Mouse (Mus musculus): ENCODE measurements around the gene Slc17a7. TPM values are rescaled to one million over a fixed set of nuclear protein-coding genes. Genes with fewer than 3 reads are reported as not detected.
A peak's percentile ranks its signal among the peaks of the same experiment; 100 is the strongest.

Gene Slc17a7
- total and polyA plus RNA-seq, 3 experiments = 0.08 to 0.11 TPM; not detected in 1

GRCm38 (mm10) chr7:45131850-45132249 is 31.9 kb upstream of the Slc17a7 start:
- ATAC-seq (ENCODE audit: extremely low read depth, insufficient number of reproducible peaks, low FRiP score, poor library complexity, severe bottlenecking) (no peak), DNase-seq (ENCODE audit: low spot score) (no peak)
- Histone ChIP-seq H3K36me3 (replicated peaks) (peaks cover 55% of the 10 kb centered on the region), H3K27me3 (ENCODE audit: insufficient read depth, low read length) (no peaks in the 10 kb centered on the region), H3K4me1 (ENCODE audit: insufficient read depth, low read depth, low read length) (peaks cover 72% of the 10 kb centered on the region), H3K9me3 (replicated peaks) (peaks cover 3% of the 10 kb centered on the region; the same call in 1 of the 2 replicates), H3K4me3 (ENCODE audit: low read depth, low read length) (no peak overlapping the region; the same call in 1 of the 2 replicates)
- TF ChIP-seq TAL1 (conservative IDR thresholded peaks at IDR 0.05; ENCODE audit: low read depth, low read length) = no peak
- no peak for TF ChIP-seq GATA2 (IDR thresholded peaks at IDR 0.05; ENCODE audit: borderline replicate concordance, low read depth, low read length)
- no peak for TF ChIP-seq GATA1 (IDR thresholded peaks at IDR 0.05; ENCODE audit: borderline replicate concordance, low read length)
- TF ChIP-seq POLR2AphosphoS5 (IDR thresholded peaks at IDR 0.05; ENCODE audit: insufficient replicate concordance, low read depth, low read length) = no peak
- TF ChIP-seq CTCF (IDR thresholded peaks at IDR 0.05; ENCODE audit: low read depth, low read length) = no peak

DNA sequence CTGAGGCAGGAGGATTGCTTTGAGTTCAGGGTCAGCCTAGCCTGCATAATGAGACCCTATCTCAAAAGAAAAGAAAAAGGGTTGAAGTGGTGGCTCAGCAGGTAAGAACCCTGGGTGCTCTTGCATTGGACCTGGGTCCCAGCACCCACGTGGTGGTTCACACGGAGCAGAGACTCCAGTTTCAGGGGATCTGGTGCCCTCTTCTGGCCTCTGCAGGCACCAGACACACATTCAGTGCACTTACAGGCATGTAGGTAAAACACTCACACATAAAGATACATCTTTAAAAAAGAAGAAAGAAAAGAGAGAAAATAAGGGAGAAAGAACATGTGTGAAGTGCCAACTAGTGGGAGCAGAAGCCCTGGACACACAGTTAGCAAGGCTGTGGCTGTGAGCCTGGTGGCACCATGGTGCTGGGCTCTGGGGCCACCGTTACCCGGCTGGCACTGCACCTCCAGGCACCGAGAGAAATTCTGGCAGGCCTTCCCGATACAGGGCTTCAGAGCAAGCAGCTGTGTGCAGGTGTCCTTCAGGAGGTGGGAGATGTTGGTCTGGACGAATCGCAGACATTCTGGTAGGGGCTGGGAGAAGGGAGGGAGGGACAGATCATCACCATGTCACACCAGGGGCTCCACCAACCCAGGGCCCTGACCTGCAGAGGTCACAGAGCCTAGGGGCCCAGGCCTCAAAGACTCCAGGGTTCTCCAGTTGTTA is 30.1 kb upstream of the Slc17a7 start:
- Histone ChIP-seq H3K27me3 (ENCODE audit: insufficient read depth, low read length) (no peaks in the 10 kb centered on the region), H3K36me3 (replicated peaks) (peaks cover 43% of the 10 kb centered on the region), H3K4me3 (ENCODE audit: low read depth, low read length) (peak overlapping the region; percentile 71; the same call in 1 of the 2 replicates), H3K4me1 (ENCODE audit: insufficient read depth, low read depth, low read length) (peaks cover 85% of the 10 kb centered on the region), H3K9me3 (replicated peaks) (peaks cover 3% of the 10 kb centered on the region; the same call in 1 of the 2 replicates)
- no peak for DNase-seq (ENCODE audit: low spot score)
- TF ChIP-seq POLR2AphosphoS5 (IDR thresholded peaks at IDR 0.05; ENCODE audit: insufficient replicate concordance, low read depth, low read length) (no peak), TAL1 (conservative IDR thresholded peaks at IDR 0.05; ENCODE audit: low read depth, low read length) (no peak), CTCF (IDR thresholded peaks at IDR 0.05; ENCODE audit: low read depth, low read length) (no peak), GATA2 (IDR thresholded peaks at IDR 0.05; ENCODE audit: borderline replicate concordance, low read depth, low read length) (no peak), GATA1 (IDR thresholded peaks at IDR 0.05; ENCODE audit: borderline replicate concordance, low read length) (no peak)
- ATAC-seq (ENCODE audit: extremely low read depth, insufficient number of reproducible peaks, low FRiP score, poor library complexity, severe bottlenecking) = no peak

DNA sequence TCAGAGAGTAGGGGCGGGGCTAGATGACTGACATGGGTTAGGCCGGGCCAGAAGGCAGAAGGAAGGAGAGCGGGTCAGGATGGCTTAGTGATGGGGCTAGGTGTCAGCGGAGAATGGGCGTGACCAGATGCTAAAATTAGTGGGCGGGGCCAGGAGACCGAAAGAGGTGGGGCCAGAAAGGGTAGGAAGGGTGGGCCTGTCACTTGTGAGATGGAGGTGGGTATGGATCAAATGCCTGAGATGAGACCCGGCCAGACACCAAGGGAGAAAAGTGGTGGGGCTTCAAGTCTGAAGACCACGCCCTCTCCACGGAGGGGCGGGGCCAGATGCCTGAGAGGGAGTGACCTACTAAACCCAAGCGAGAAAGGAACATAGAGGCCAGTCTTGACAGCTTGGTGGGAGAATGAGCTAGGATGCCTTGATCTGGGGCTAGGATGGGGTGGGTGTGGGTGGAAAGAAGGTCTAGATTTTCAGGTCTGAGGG is 29.2 kb upstream of the Slc17a7 start:
- DNase-seq (ENCODE audit: low spot score) = no peak
- Histone ChIP-seq H3K9me3 (replicated peaks) (peaks cover 3% of the 10 kb centered on the region; the same call in 1 of the 2 replicates), H3K4me1 (ENCODE audit: insufficient read depth, low read depth, low read length) (peaks cover 87% of the 10 kb centered on the region), H3K27me3 (ENCODE audit: insufficient read depth, low read length) (no peaks in the 10 kb centered on the region), H3K36me3 (replicated peaks) (peaks cover 45% of the 10 kb centered on the region), H3K4me3 (ENCODE audit: low read depth, low read length) (peak overlapping the region; percentile 71)
- TF ChIP-seq GATA1 (IDR thresholded peaks at IDR 0.05; ENCODE audit: borderline replicate concordance, low read length) (no peak), GATA2 (IDR thresholded peaks at IDR 0.05; ENCODE audit: borderline replicate concordance, low read depth, low read length) (no peak), TAL1 (conservative IDR thresholded peaks at IDR 0.05; ENCODE audit: low read depth, low read length) (no peak), POLR2AphosphoS5 (IDR thresholded peaks at IDR 0.05; ENCODE audit: insufficient replicate concordance, low read depth, low read length) (no peak), CTCF (IDR thresholded peaks at IDR 0.05; ENCODE audit: low read depth, low read length) (no peak)
- peak; percentile 37 for ATAC-seq (ENCODE audit: extremely low read depth, insufficient number of reproducible peaks, low FRiP score, poor library complexity, severe bottlenecking)

DNA sequence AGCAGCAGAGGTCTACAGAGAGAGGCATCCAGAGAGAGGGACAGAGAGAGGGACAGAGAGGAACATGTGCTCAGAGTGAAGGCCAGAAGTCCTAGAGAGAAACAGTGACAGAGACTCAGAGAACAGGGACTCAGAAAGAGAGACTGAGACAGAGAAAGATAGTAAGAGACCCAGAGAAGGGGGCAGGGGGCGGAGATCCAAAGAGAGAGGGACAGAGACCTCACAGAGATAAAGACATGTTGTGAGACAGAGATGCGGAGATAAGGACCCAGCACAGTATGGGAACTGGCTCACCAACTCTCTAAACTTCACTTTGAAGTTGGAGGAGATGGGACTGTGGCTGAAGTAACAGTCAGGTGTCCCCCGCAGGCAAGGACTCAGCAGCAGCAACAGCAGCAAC is 28.4 kb upstream of the Slc17a7 start:
- TF ChIP-seq GATA2 (IDR thresholded peaks at IDR 0.05; ENCODE audit: borderline replicate concordance, low read depth, low read length) (0 out of 2 replicates have a peak, but pooled peaks have one; percentile 88), CTCF (IDR thresholded peaks at IDR 0.05; ENCODE audit: low read depth, low read length) (no peak)
- Histone ChIP-seq H3K4me1 (ENCODE audit: insufficient read depth, low read depth, low read length) (peaks cover 87% of the 10 kb centered on the region), H3K27me3 (ENCODE audit: insufficient read depth, low read length) (no peaks in the 10 kb centered on the region), H3K4me3 (ENCODE audit: low read depth, low read length) (peak overlapping the region; percentile 71), H3K36me3 (replicated peaks) (peaks cover 48% of the 10 kb centered on the region), H3K9me3 (replicated peaks) (peaks cover 3% of the 10 kb centered on the region; the same call in 1 of the 2 replicates)
- DNase-seq (ENCODE audit: low spot score) (no peak), ATAC-seq (ENCODE audit: extremely low read depth, insufficient number of reproducible peaks, low FRiP score, poor library complexity, severe bottlenecking) (no peak)

GRCm38 (mm10) chr7:45135993-45136567 is 27.7 kb upstream of the Slc17a7 start, which contains the start of the genes Gm45713 and Flt3l:
Gm45713 (minus strand) TSS chr7:45136231.
Flt3l (minus strand) TSS chr7:45136432.
- Histone ChIP-seq H3K4me3 (ENCODE audit: low read depth, low read length) (peak within 1 kb of the TSS; percentile 71), H3K27me3 (ENCODE audit: insufficient read depth, low read length) (no peaks in the 10 kb centered on the region), H3K4me1 (ENCODE audit: insufficient read depth, low read depth, low read length) (peaks cover 86% of the 10 kb centered on the region), H3K9me3 (replicated peaks) (peaks cover 3% of the 10 kb centered on the region; the same call in 1 of the 2 replicates), H3K36me3 (replicated peaks) (peaks cover 48% of the 10 kb centered on the region)
- TF ChIP-seq GATA1 (IDR thresholded peaks at IDR 0.05; ENCODE audit: borderline replicate concordance, low read length) = no peak
- peak; percentile 89 for TF ChIP-seq CTCF (IDR thresholded peaks at IDR 0.05; ENCODE audit: low read depth, low read length)
- peak; percentile 86 for DNase-seq (ENCODE audit: low spot score)
- peak; percentile 24 for ATAC-seq (ENCODE audit: extremely low read depth, insufficient number of reproducible peaks, low FRiP score, poor library complexity, severe bottlenecking)

GRCm38 (mm10) chr7:45137171-45138006 is 26.4 kb upstream of the Slc17a7 start:
- DNase-seq (ENCODE audit: low spot score) = peak; percentile 83
- peaks cover 3% of the 10 kb centered on the region; the same call in 1 of the 2 replicates for H3K9me3 ChIP-seq (replicated peaks)

More at GRCm38 (mm10) chr7:45137171-45138006, 26.4 kb upstream of the Slc17a7 start:
- TF ChIP-seq CTCF (IDR thresholded peaks at IDR 0.05; ENCODE audit: low read depth, low read length) (no peak), GATA2 (IDR thresholded peaks at IDR 0.05; ENCODE audit: borderline replicate concordance, low read depth, low read length) (no peak), GATA1 (IDR thresholded peaks at IDR 0.05; ENCODE audit: borderline replicate concordance, low read length) (no peak), TAL1 (conservative IDR thresholded peaks at IDR 0.05; ENCODE audit: low read depth, low read length) (peak; percentile 93), POLR2AphosphoS5 (IDR thresholded peaks at IDR 0.05; ENCODE audit: insufficient replicate concordance, low read depth, low read length) (no peak)
- H3K27me3 ChIP-seq (ENCODE audit: insufficient read depth, low read length) = no peaks in the 10 kb centered on the region
- H3K4me3 ChIP-seq (ENCODE audit: low read depth, low read length) = peak overlapping the region; percentile 71; the same call in 1 of the 2 replicates
- peaks cover 87% of the 10 kb centered on the region for H3K4me1 ChIP-seq (ENCODE audit: insufficient read depth, low read depth, low read length)
- H3K36me3 ChIP-seq (replicated peaks) = peaks cover 48% of the 10 kb centered on the region
- peak; percentile 74 for ATAC-seq (ENCODE audit: extremely low read depth, insufficient number of reproducible peaks, low FRiP score, poor library complexity, severe bottlenecking)

All from G1E (cell line).